Mouse (Mus musculus) liver, embryonic 14.5 days (tissue): Measurements from ENCODE around the gene Tada1. TPM values are rescaled to one million over a fixed set of nuclear protein-coding genes. Genes with fewer than 3 reads are reported as not detected.
A peak's percentile ranks its signal among the peaks of the same experiment; 100 is the strongest.

ENCODE experiments used
- ATAC-seq: fragments of 200-750 bp; cut with Nextera tagmentation; 2 replicates; pipeline ENCODE4 v1.8.0; 2017; ENCODE audit warnings: moderate number of reproducible peaks, mild to moderate bottlenecking, moderate library complexity; ENCODE audit not compliant: insufficient read depth
- DNase-seq, 3 experiments: peaks; one replicate each; pipeline ENCODE4 v3.0.0-alpha.2; 2012 to 2013; ENCODE audit warnings: low read depth in 3 of 3, low spot score in 3 of 3
- H3K27ac ChIP-seq: fragments of 300-500 bp; sonication (generic); 2 replicates; pipeline ENCODE4 v1.5.1; 2014; ENCODE audit warnings: moderate library complexity, mild to moderate bottlenecking, control low read depth, inconsistent platforms
- H3K27me3 ChIP-seq: fragments of 300-500 bp; sonication (generic); 2 replicates; pipeline ENCODE4 v1.6.1; 2014; ENCODE audit warnings: mild to moderate bottlenecking, low read length, moderate library complexity; ENCODE audit not compliant: control insufficient read depth, insufficient read depth
- H3K36me3 ChIP-seq: fragments of 300-500 bp; sonication (generic); replicated peaks from 2 replicates; pipeline ENCODE4 v1.6.1; 2014; ENCODE audit warnings: low read depth; ENCODE audit not compliant: control insufficient read depth, insufficient read depth
- H3K4me1 ChIP-seq, 2 experiments: fragments of 200-500 bp in 1 of 2; fragments of 300-500 bp in 1 of 2; sonication (generic) in 1 of 2; replicated peaks; 2 replicates each; pipeline ENCODE4 v1.6.1; 2012 to 2014; ENCODE audit warnings: antibody characterized with exemption in 1 of 2, inconsistent platforms in 1 of 2, low read length in 1 of 2; ENCODE audit not compliant: control insufficient read depth in 2 of 2, insufficient read depth in 2 of 2
- H3K4me2 ChIP-seq: fragments of 300-500 bp; sonication (generic); 2 replicates; pipeline ENCODE4 v1.6.1; 2014; ENCODE audit warnings: low read depth, mild to moderate bottlenecking, control low read depth, moderate library complexity
- H3K4me3 ChIP-seq, 2 experiments: fragments of 200-500 bp in 1 of 2; fragments of 300-500 bp in 1 of 2; sonication (generic) in 1 of 2; 2 replicates each; pipeline ENCODE4 v1.5.1; 2012 to 2014; ENCODE audit warnings: low read depth in 2 of 2, low read length in 2 of 2, mild to moderate bottlenecking in 2 of 2, control low read depth in 1 of 2, inconsistent platforms in 1 of 2, moderate library complexity in 1 of 2; ENCODE audit not compliant: insufficient read depth in 1 of 2
- H3K9ac ChIP-seq: fragments of 300-500 bp; sonication (generic); replicated peaks from 2 replicates; pipeline ENCODE4 v1.6.1; 2014; ENCODE audit warnings: mild to moderate bottlenecking, control low read depth, moderate library complexity
- H3K9me3 ChIP-seq: fragments of 300-500 bp; sonication (generic); 2 replicates; pipeline ENCODE4 v1.6.1; 2016; ENCODE audit warnings: low read length, mixed read lengths; ENCODE audit not compliant: control insufficient read depth
- CTCF ChIP-seq: IDR thresholded peaks from 2 replicates; pipeline ENCODE4 v1.5.1; 2016; ENCODE audit warnings: antibody characterized with exemption, low read depth, control low read depth
- EP300 ChIP-seq: IDR thresholded peaks from 2 replicates; pipeline ENCODE4 v1.6.1; 2016; ENCODE audit warnings: antibody characterized with exemption, low read depth
- WGBS: fragments of 180-500 bp; shearing (Covaris S2); extraction: QIAGEN DNeasy Blood & Tissue Kit; methylation state at CpG from one replicate; pipeline ENCODE4 v1.1.7; 2014; ENCODE audit not compliant: insufficient replicate concordance; 5-methylcytosine and 5-hydroxymethylcytosine counted together
- polyA plus RNA-seq, 2 experiments: library from polyadenylated mRNA; depleted of rRNA in 1 of 2; stranded (reverse) in 1 of 2; unstranded in 1 of 2; fragments of >200 nt; fragmentation: Nextera tagmentation in 1 of 2; extraction: Ambion mirVana in 1 of 2; gene quantifications; 2 replicates each; pipeline versions ENCODE4 v1.2.1 to v1.2.3; 2012 to 2014

The Tada1 gene
- polyA plus RNA-seq, 2 experiments = 13.7 to 23.0 TPM

DNA sequence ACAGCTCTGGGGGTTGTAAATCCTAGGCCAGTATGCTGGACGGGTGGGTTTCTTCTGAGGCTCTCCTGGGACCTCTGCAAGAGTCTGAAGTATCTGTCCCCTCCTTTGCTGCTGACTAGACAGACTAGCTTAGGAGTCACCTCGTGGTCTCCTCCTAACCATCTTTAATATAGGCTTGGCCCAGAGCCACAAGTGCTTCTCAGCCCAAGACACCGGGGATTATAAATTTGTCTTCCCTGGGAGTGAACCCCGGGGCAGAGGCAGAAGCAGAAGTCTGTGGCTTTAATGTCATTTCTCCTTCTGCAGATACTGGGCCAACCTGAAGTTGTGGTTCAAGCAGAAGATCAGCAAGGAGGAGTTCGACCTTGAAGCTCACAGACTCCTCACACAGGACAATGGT, 2.9 kb downstream of the Tada1 start:
- TF ChIP-seq CTCF (no peak), EP300 (no peak)
- peaks cover 9 to 17% of the 10 kb centered on the region in 2 experiments for H3K4me1 ChIP-seq
- H3K27ac ChIP-seq = no peak overlapping the region
- H3K36me3 ChIP-seq = peaks cover 3% of the 10 kb centered on the region
- H3K9ac ChIP-seq = no peak overlapping the region
- no peaks in the 10 kb centered on the region for H3K9me3 ChIP-seq
- no peak overlapping the region for H3K4me3 ChIP-seq
- ATAC-seq = no peak
- no peaks in the 10 kb centered on the region for H3K27me3 ChIP-seq
- H3K4me2 ChIP-seq = peak overlapping the region; percentile 69; the same call in 1 of the 2 replicates
- WGBS = 32% methylated on average over 5 of the region's 5 CpGs
- no peak for DNase-seq

DNA sequence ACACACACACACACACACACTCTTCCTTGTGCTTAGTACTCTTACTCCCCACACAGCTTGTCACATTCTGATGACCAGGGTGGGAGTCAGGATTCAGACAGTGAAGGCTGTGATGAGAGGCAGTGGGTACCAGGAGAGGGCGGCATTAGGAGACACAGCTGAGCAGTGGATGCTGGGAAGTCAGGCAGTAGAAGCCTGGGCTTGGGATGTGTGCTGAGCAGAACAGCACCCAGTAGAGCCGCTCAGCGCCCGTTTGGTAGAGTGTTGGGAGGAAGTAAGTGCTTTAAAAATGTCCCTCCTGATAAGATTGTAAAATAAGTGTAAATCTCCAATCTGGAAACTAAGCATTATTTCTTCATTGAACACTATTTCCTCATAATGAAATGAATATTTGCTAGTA, 3.7 kb downstream of the Tada1 start:
- no peak for DNase-seq
- peaks cover 9 to 17% of the 10 kb centered on the region in 2 experiments for H3K4me1 ChIP-seq
- no peak for ATAC-seq
- no peak overlapping the region for H3K4me3 ChIP-seq
- peaks cover 7% of the 10 kb centered on the region for H3K36me3 ChIP-seq
- no peak overlapping the region for H3K9ac ChIP-seq
- no peaks in the 10 kb centered on the region for H3K9me3 ChIP-seq
- 75% methylated on average over 4 of the region's 4 CpGs for WGBS
- no peak overlapping the region for H3K4me2 ChIP-seq
- H3K27me3 ChIP-seq = no peaks in the 10 kb centered on the region
- H3K27ac ChIP-seq = no peak overlapping the region
- TF ChIP-seq CTCF (no peak), EP300 (no peak)

DNA sequence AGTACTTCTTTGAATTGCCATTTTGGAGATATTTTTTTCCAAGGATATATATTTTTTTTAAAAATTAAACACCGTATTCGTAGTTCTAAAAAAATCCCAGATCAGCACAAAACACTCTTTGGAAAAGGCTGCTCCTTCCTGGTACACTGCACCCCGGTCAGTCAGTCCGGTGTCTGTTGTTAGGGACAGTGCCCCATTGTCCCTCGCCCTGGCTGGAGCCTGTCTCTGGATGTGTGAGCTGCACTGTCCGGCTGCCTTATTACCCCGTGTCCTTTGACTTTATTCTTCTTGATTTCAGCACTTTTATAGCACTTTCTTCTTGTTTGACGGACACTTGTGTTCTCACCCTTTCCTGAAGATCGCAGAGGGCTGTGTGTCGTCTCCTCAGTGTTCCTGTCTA, 5.7 kb downstream of the Tada1 start:
- Histone ChIP-seq H3K4me2 (no peak overlapping the region), H3K4me3 (no peak overlapping the region), H3K9ac (no peak overlapping the region), H3K36me3 (peaks cover 19% of the 10 kb centered on the region), H3K27ac (no peak overlapping the region), H3K4me1 (peaks cover 9 to 13% of the 10 kb centered on the region in 2 experiments), H3K9me3 (no peaks in the 10 kb centered on the region), H3K27me3 (no peaks in the 10 kb centered on the region)
- TF ChIP-seq CTCF = no peak
- TF ChIP-seq EP300 = no peak
- no peak for DNase-seq
- no peak for ATAC-seq
- 85% methylated on average over 10 of the region's 10 CpGs for WGBS

DNA sequence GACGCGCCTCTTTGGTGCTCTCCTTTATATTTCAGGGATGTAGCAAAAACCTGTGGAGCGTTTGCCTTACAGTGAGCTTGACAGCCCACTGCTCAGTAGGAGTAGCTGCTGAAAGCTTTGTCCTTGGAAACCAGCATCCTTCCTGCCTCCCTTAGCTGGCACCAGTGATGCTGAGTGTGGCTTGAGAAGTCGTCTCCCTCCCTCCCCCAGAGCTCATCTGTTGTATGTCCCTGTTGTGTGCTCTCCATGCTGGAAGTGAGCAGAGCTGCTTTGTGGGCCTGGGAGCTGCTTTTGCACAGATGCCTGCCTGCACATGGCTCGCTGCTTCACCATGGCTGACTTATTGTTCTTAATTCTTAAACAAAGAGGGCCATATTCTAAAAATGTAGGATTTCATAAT, 6.5 kb downstream of the Tada1 start:
- no peak overlapping the region for H3K4me3 ChIP-seq
- no peak for ATAC-seq
- no peak overlapping the region for H3K4me2 ChIP-seq
- no peak for TF ChIP-seq CTCF
- TF ChIP-seq EP300 = no peak
- H3K4me1 ChIP-seq = peaks cover 6 to 11% of the 10 kb centered on the region in 2 experiments
- 76% methylated on average over 5 of the region's 5 CpGs for WGBS
- peaks cover 24% of the 10 kb centered on the region for H3K36me3 ChIP-seq
- no peak overlapping the region for H3K27ac ChIP-seq
- no peak overlapping the region for H3K9ac ChIP-seq
- H3K27me3 ChIP-seq = no peaks in the 10 kb centered on the region
- no peaks in the 10 kb centered on the region for H3K9me3 ChIP-seq
- no peak for DNase-seq

DNA sequence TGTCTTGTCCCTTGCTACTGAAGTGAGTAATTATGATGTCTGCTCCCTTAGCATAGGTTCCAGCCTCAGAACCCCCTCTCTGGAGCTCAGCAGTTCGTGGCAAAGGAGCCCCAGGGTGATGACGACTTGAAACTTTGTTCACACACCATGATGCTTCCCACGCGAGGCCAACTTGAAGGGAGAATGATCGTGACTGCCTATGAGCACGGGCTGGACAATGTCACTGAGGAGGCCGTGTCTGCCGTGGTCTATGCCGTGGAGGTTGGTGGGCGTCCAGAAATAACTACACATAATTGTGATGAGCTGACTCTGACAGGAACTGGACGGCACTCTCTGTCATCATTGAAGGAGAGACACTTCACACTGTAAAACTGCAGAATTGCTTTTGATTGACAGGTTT, 9.6 kb downstream of the Tada1 start:
- ATAC-seq (no peak), DNase-seq (no peak)
- 82% methylated on average over 11 of the region's 11 CpGs for WGBS
- TF ChIP-seq EP300 = no peak
- no peak for TF ChIP-seq CTCF
- Histone ChIP-seq H3K27me3 (no peaks in the 10 kb centered on the region), H3K27ac (no peak overlapping the region), H3K4me1 (no peaks in the 10 kb centered on the region), H3K9me3 (no peaks in the 10 kb centered on the region), H3K4me3 (no peak overlapping the region), H3K4me2 (no peak overlapping the region), H3K36me3 (peaks cover 38% of the 10 kb centered on the region), H3K9ac (no peak overlapping the region)
